Mouse (Mus musculus) stomach, embryonic 16.5 days (tissue): ENCODE data around the gene 1700013F07Rik. TPM values are rescaled to one million over a fixed set of nuclear protein-coding genes. Genes with fewer than 3 reads are reported as not detected.

ENCODE experiments used
- ATAC-seq: fragments of 200-750 bp; cut with Nextera tagmentation; 2 replicates; pipeline ENCODE4 v1.8.0; 2017; ENCODE audit warnings: moderate number of reproducible peaks, moderate TSS enrichment; ENCODE audit not compliant: insufficient read depth, low FRiP score
- H3K27ac ChIP-seq: fragments of 300-500 bp; sonication (generic); 2 replicates; pipeline ENCODE4 v1.5.1; 2014; ENCODE audit warnings: low read length
- H3K27me3 ChIP-seq: fragments of 300-500 bp; sonication (generic); 2 replicates; pipeline ENCODE4 v1.6.1; 2014; ENCODE audit warnings: low read length, control low read depth, mixed read lengths; ENCODE audit not compliant: control insufficient read depth, insufficient read depth
- H3K36me3 ChIP-seq: fragments of 300-500 bp; sonication (generic); 2 replicates; pipeline ENCODE4 v1.6.1; 2014; ENCODE audit warnings: low read length; ENCODE audit not compliant: control insufficient read depth, insufficient read depth
- H3K4me1 ChIP-seq: fragments of 300-500 bp; sonication (generic); 2 replicates; pipeline ENCODE4 v1.6.1; 2014; ENCODE audit warnings: low read length, control low read depth, mixed read lengths; ENCODE audit not compliant: control insufficient read depth, insufficient read depth
- H3K4me2 ChIP-seq: fragments of 300-500 bp; sonication (generic); 2 replicates; pipeline ENCODE4 v1.6.1; 2014; ENCODE audit warnings: low read depth, low read length, mixed read lengths
- H3K4me3 ChIP-seq: fragments of 300-500 bp; sonication (generic); replicated peaks from 2 replicates; pipeline ENCODE4 v1.5.1; 2014; ENCODE audit warnings: mild to moderate bottlenecking, low read length
- H3K9ac ChIP-seq: fragments of 300-500 bp; sonication (generic); 2 replicates; pipeline ENCODE4 v1.6.1; 2014; ENCODE audit warnings: low read length
- H3K9me3 ChIP-seq: fragments of 300-500 bp; sonication (generic); replicated peaks from 2 replicates; pipeline ENCODE4 v1.6.1; 2016; ENCODE audit warnings: low read length, control low read depth; ENCODE audit not compliant: control insufficient read depth
- WGBS: fragments of 180-500 bp; shearing (Covaris S2); extraction: QIAGEN DNeasy Blood & Tissue Kit; methylation state at CpG from one replicate; pipeline ENCODE4 v1.1.7; 2014; 5-methylcytosine and 5-hydroxymethylcytosine counted together
- polyA plus RNA-seq: library from polyadenylated mRNA; unstranded; fragments of >200 nt; fragmentation: Nextera tagmentation; extraction: Ambion mirVana; gene quantifications from 2 replicates; pipeline ENCODE4 v1.2.1, GENCODE M21; 2015

Gene 1700013F07Rik
- polyA plus RNA-seq, 1 experiment from 2014 or later = not detected

- no peak overlapping the region for H3K4me3 ChIP-seq
- H3K9me3 ChIP-seq = no peaks in the 10 kb centered on the region
- peaks cover 9% of the 10 kb centered on the region; the same call in 1 of the 2 replicates for H3K4me1 ChIP-seq
- H3K27me3 ChIP-seq = no peaks in the 10 kb centered on the region
- WGBS = 59% methylated on average over 4 of the region's 4 CpGs
- no peak overlapping the region for H3K4me2 ChIP-seq
- H3K9ac ChIP-seq = no peak overlapping the region
- ATAC-seq = no peak
- peak overlapping the region; percentile 56 for H3K27ac ChIP-seq
- H3K36me3 ChIP-seq = no peaks in the 10 kb centered on the region
Measured at GRCm38 (mm10) chr3:108508745-108509474, 25.0 kb upstream of the 1700013F07Rik start.

DNA sequence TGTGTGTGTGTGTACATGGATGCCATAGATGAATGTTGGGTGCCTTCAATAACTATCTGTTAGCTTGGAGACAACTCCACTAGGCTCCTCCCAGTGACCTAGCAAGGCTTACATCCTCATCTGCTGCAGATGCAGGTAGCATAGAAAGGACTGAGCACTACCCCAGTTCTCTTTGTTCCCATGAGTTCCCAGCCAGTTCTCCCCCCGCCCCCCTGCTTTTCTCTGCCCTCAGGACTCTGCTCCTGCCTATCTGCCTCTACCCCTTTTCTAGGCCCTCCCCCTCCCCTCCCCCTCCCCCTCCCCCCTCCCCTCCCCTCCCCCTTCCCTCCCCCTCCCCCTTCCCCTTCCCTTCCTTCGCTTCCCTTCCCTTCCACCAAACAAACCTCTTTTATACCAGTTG lies 23.8 kb upstream of the 1700013F07Rik start:
- H3K27ac ChIP-seq = no peak overlapping the region
- H3K4me3 ChIP-seq = no peak overlapping the region
- H3K36me3 ChIP-seq = no peaks in the 10 kb centered on the region
- H3K9ac ChIP-seq = no peak overlapping the region
- no peak for ATAC-seq
- H3K4me2 ChIP-seq = no peak overlapping the region
- H3K27me3 ChIP-seq = no peaks in the 10 kb centered on the region
- peaks cover 9% of the 10 kb centered on the region; the same call in 1 of the 2 replicates for H3K4me1 ChIP-seq
- no peaks in the 10 kb centered on the region for H3K9me3 ChIP-seq
- 73% methylated on average over 2 of the region's 2 CpGs for WGBS

- WGBS = 31% methylated on average over 9 of the region's 9 CpGs
- Histone ChIP-seq H3K36me3 (no peaks in the 10 kb centered on the region), H3K9ac (peak overlapping the region; percentile 16; the same call in 1 of the 2 replicates), H3K27me3 (no peaks in the 10 kb centered on the region), H3K4me3 (no peak overlapping the region), H3K4me1 (peaks cover 9% of the 10 kb centered on the region; the same call in 1 of the 2 replicates), H3K4me2 (no peak overlapping the region), H3K27ac (no peak overlapping the region), H3K9me3 (no peaks in the 10 kb centered on the region)
- ATAC-seq = no peak
Measured at GRCm38 (mm10) chr3:108510716-108511483, 23.1 kb upstream of the 1700013F07Rik start.

DNA sequence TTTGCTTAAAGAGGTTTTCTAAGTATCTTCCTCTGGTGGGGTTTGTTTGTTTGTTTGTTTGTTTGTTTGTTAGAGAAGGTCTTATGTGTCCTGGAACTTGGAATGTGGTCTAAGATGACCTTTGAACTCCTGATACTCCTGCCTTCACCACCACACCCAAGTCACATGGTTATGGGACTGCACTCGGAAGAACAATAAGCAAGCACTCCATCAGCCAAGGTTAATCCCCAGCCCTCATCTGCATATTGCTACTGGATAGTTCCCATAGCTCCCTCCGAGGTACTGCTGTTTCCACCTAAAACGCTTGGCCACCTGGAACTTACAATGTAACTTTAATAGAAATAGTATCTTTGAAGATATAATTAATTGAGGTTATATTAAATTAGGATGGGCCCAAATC lies 20.5 kb upstream of the 1700013F07Rik start:
- Histone ChIP-seq H3K4me2 (no peak overlapping the region), H3K9ac (no peak overlapping the region), H3K4me3 (no peak overlapping the region), H3K36me3 (no peaks in the 10 kb centered on the region), H3K27me3 (no peaks in the 10 kb centered on the region), H3K9me3 (no peaks in the 10 kb centered on the region), H3K27ac (no peak overlapping the region), H3K4me1 (peaks cover 9% of the 10 kb centered on the region; the same call in 1 of the 2 replicates)
- ATAC-seq = no peak
- 62% methylated on average over 3 of the region's 3 CpGs for WGBS

- H3K4me1 ChIP-seq = no peaks in the 10 kb centered on the region
- H3K9ac ChIP-seq = no peak overlapping the region
- H3K4me3 ChIP-seq = no peak overlapping the region
- no peaks in the 10 kb centered on the region for H3K9me3 ChIP-seq
- H3K36me3 ChIP-seq = no peaks in the 10 kb centered on the region
- no peak overlapping the region for H3K27ac ChIP-seq
- 44% methylated on average over 4 of the region's 4 CpGs for WGBS
- no peak for ATAC-seq
- no peaks in the 10 kb centered on the region for H3K27me3 ChIP-seq
- no peak overlapping the region for H3K4me2 ChIP-seq
Measured at GRCm38 (mm10) chr3:108518276-108518675, 15.7 kb upstream of the 1700013F07Rik start.

DNA sequence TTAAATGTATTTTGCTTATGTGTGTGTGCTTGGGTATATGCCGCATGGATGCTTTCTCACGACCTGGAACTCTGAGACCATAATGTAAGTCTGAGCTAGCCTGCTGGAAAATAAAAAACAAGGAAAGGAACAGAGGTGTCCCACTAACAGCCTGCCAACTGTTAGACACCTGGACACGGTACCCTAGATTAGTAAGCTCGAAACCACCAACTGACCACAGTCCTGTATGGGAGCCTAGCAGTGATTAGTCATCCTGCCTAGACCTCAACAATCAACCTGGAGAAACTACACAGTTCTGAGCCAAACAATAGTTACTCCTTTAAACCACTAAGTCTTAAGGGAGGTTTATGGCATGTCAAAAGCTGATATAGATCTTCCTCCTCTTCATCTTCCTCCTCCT lies 10.5 kb upstream of the 1700013F07Rik start:
- no peaks in the 10 kb centered on the region for H3K27me3 ChIP-seq
- 83% methylated on average over 4 of the region's 4 CpGs for WGBS

DNA sequence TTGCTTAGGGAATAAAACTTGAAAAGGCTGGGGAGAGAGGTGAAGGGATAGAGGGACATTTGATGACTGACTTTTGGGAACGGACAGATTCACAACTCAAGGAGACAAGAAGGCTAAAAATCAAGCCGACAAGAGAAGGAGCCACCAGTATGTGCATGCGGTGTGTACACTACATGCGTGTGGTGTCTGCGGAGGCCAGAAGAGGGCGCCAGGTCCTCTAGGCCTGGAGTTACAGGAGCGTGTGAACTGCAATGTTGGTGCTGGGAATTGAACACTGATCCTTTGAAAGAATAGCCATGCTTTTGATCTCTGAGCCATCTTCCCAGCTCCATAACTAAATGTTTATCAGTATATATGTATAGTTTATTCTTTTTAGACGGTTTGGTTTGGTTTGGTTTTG lies 5.5 kb upstream of the 1700013F07Rik start:
- Histone ChIP-seq H3K4me2 (no peak overlapping the region), H3K36me3 (no peaks in the 10 kb centered on the region), H3K27ac (no peak overlapping the region), H3K4me1 (no peaks in the 10 kb centered on the region), H3K4me3 (no peak overlapping the region), H3K9me3 (no peaks in the 10 kb centered on the region), H3K27me3 (no peaks in the 10 kb centered on the region), H3K9ac (no peak overlapping the region)
- WGBS = 89% methylated on average over 8 of the region's 8 CpGs
- ATAC-seq = no peak

More for the DNA sequence above, 10.5 kb upstream of the 1700013F07Rik start:
- Histone ChIP-seq H3K4me2 (no peak overlapping the region), H3K27ac (no peak overlapping the region), H3K4me1 (no peaks in the 10 kb centered on the region), H3K4me3 (no peak overlapping the region), H3K9me3 (no peaks in the 10 kb centered on the region), H3K9ac (no peak overlapping the region), H3K36me3 (no peaks in the 10 kb centered on the region)
- ATAC-seq = no peak

DNA sequence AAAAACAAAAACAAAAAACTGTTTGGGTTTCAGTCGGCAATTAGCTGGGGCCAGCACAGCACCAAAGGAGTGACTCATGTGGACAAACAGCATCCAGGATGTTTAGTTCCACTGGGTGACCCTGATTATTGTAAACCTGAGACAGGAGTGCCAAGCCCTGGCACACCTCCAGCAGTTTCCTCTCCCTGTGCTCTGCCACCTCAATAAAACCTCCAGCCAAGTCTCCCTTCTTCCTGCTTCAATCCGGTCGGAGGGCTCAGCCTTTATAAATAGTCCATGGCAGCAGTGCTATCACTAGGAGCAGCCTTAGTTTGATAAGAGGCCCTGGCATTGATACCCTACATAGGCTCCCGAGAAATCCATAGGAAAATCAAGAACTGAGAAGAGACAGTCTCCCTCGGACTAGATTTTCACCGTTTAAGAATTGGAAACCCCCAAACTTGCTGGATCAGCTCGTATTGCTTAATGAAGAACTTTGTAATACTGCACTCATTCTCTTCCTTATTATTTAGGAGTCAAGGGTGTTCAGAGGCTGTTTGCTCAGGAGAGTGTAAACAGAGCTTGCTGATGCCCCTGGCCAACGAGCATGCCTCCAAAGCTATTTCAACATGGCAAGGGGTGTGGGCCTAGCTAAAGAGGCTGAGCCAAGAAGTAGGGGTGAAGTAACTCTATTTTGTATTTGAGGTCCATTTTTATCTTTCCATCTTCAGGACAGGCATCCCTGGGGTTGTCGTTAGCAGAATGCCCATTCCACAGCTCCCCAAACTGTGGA lies 650 bp upstream of the 1700013F07Rik start:
- H3K9ac ChIP-seq = no peak overlapping the region
- no peak overlapping the region for H3K4me2 ChIP-seq
- peaks cover 11% of the 10 kb centered on the region for H3K27me3 ChIP-seq
- H3K4me1 ChIP-seq = peaks cover 8% of the 10 kb centered on the region; the same call in 1 of the 2 replicates
- H3K27ac ChIP-seq = peak overlapping the region; percentile 86
- no peaks in the 10 kb centered on the region for H3K9me3 ChIP-seq
- peak; percentile 75 for ATAC-seq
- H3K36me3 ChIP-seq = no peaks in the 10 kb centered on the region
- no peak overlapping the region for H3K4me3 ChIP-seq
- whole genome bisulfite sequencing = 51% methylated on average over 9 of the region's 9 CpGs
